Mouse (Mus musculus): ENCODE measurements around the gene Plp1.

The Plp1 gene

GRCm38 (mm10) chrX:136822371-136822770 lies at the start of gene Plp1:
Gene Plp1, plus strand, starts transcription at chrX:136822671.
- DNase-seq (ENCODE audit: low spot score) = no peak

DNA sequence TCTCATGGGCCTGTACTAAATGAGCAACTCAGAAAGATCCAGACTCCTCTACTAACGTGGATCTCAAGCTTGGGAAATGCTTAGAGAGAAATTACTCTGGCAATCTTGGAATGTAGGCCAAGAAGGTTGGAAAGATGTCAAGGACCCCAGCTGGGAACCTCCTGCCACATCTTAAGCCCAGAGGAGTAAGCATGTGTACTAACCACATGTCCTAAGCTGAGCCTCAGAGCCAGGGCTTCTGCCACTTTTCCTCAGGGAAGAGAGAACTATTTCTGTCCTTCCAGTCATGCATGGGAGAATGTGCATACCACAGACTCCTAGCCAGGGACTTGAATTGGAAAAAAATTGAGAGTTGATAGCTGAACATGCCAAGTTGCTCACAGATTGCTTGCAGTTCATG lies 49.4 kb upstream of the Plp1 start:
- peak; percentile 20 for DNase-seq (ENCODE audit: low spot score)

GRCm38 (mm10) chrX:136778046-136778445 lies 44.4 kb upstream of the Plp1 start:
- DNase-seq (ENCODE audit: low spot score) = no peak

DNA sequence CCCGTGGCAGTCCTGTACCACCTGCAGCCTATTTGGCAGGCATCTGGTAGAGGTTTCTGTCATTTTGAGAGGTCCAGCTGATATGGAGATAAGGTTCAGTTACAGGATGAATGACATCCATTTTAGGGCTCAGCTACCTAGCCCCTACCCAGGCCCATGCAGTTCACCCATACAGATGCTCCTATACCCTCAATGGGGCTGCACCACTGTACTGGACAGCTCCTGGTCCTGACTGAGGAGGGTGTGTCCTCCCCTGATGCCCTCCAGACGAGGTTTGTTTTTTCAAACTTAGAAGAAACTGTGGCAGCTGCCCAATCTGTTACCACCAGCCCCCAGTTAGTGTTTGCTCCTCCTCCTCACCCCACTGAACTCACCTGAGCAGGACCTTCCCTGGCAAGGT lies 43.2 kb upstream of the Plp1 start:
- no peak for DNase-seq (ENCODE audit: low spot score)

- DNase-seq (ENCODE audit: low spot score) = no peak
Measured at GRCm38 (mm10) chrX:136780041-136780440, 42.4 kb upstream of the Plp1 start, which contains the start of gene Glra4. Gene Glra4, minus strand, starts transcription at chrX:136780141.

DNA sequence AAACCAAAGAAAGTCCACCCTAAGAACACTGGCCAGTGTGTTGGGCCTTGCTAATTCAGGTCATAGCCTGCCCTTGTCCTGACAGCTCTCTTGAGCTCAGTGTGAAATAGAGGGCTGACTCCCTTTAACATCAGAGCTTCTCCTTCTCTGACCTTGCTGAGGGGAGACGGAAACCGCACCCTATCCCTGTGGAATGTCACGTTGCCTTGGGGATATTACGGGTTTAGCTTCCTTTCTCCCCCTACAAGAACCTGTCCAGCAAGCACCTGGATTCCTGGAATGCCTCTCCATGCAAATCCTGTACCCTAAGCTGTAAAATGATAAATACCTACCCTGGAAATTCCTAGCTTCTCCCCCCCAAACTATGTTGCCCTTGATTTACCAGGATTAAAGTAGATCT lies 33.0 kb upstream of the Plp1 start:
- DNase-seq (ENCODE audit: low spot score) = no peak

DNA sequence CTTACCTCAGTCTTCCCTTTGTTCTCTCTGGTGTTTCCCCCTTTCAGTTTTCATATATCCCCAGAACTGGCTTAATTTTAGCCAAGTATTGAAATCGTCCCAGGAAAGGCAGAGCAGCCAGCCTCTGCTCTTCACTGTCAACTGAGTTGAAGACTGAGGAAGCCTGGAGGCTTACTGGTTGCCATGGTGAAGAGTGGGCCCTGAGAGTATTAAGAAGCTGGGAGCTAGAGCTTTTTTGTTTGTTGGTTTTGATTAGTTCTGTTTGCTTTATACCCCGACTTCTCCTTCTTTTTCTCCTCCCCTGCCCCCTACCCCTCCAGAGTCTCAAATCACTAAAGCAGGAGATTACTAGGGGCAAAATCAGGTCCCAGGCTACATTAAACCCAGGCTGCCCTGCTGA lies 25.2 kb upstream of the Plp1 start:
- no peak for DNase-seq (ENCODE audit: low spot score)

DNA sequence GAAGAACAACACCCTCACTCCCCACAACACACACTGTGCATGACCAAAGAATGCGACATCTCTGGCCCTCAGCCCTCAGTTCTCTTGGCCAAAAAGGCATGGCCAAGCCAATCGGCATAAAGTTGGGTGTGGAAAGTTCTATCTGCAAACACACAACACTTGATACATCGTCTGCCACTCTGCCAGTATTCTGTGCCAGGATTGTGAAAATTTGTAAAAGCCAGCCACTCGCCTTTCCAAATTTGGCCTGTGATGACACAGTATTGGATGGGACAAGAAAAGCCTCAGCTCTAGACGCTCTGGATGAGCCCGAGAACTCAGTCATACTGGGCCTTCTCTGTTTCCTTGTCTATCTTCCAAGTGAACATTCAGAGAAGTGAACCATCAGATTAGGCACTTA lies 2.7 kb upstream of the Plp1 start:
- peak; percentile 86 for DNase-seq (ENCODE audit: low spot score)

DNA sequence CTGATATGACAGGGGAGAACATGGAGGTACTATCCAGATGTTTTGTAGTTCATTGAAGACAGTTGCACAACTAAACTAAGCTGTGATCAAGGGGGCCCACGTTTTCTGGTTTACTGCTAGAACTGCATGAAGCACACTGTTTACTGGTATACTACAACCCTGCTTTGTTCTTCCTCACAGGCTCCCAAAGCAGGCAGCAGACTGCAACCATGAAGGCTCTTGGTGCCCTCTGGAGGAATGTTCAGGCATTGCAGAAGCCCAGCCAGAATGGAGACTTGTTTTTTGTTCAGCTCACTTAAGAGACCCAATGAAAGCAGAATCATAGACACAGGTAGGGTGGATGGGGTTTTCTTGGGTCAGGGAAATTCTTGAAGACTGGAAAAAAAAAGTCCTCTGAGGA lies 2.2 kb upstream of the Plp1 start:
- DNase-seq (ENCODE audit: low spot score) = peak; percentile 85

- DNase-seq (ENCODE audit: low spot score) = no peak
Measured at GRCm38 (mm10) chrX:136825016-136825415, 2.5 kb downstream of the Plp1 start.

GRCm38 (mm10) chrX:136828610-136829009 lies 6.1 kb downstream of the Plp1 start:
- DNase-seq (ENCODE audit: low spot score) = no peak

DNA sequence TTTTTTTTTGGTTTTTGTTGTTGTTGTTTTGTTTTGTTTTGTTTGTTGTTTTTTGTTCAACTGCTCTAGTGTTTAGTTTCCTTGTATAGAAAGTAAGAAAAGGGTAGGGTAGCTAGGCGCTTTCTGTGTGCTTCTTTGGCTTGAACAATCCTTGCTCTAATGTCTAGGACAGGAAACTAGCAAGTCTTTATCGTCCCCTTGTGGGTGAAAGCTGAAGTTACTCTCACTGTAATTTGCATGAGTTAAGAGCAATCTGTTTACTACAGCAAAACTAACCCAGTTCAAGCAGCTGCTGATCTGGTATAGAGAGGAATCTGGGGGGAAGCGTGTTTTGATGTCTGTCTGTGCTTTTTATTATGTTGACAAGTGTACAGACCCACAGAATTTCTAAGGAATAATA lies 27.8 kb downstream of the Plp1 start:
- DNase-seq (ENCODE audit: low spot score) = peak; percentile 29

DNA sequence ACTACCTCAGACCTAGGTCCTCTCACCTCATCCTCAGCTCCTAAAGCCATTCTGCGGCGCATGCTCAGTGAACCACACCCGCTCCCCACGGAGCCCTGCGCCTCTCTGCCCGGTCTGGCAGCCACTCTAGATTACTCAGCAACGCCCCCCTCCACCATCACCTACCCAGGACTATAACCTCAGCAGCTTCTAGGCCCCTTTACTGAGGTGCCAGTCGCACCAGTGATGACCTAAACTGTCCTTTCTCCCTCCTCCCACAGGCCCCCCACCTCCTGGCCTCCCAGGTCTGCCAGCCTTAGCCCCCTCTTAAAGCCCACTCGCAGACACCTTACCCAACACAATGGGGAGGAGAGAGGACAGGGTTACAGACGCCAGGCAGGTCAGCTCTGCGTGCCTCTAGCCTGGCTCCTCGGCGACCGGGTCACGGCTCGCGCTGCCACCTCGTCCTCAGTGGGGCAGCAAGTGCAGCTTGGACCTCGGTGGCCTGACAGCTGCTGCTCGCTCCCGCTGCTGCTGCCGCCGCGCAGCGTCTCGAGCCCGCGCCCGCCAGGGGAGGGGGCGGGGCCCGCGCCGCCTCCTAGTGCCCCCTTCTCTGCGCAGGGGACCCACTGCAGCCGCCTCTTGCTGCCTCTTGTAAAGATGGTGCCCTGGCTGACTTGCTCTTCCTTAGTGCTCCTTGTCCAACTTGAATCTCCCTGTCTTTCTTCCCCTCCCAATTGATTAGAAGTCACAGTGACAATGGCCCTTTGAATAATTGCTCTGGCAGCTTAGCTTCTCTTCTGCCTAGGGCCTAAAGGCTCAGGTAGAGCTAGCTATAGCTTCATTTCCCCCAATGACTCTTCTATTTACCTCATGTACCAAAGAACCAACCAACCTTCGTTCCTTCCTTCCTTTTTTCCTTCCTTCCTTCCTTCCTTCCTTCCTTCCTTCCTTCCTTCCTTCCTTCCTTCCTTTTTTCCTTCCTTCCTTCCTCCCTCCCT lies 45.9 kb downstream of the Plp1 start, which contains the start of gene Rab9b:
Gene Rab9b (minus strand): TSS at position 695 of the 980 bp plus-strand sequence.
- DNase-seq (ENCODE audit: low spot score) = no peak

Measured in adipocyte (in vitro differentiated cells).